Mouse (Mus musculus) bone marrow, adult 2 months (tissue): Measurements from ENCODE around the gene Hhatl.

ENCODE experiments used
- CTCF ChIP-seq: fragments of 200-500 bp; IDR thresholded peaks from 2 replicates; pipeline ENCODE4 v1.5.1; 2011; ENCODE audit warnings: low read length, control low read depth; ENCODE audit not compliant: control insufficient read depth, insufficient read depth
- POLR2A ChIP-seq: fragments of 200-500 bp; IDR thresholded peaks from 2 replicates; pipeline ENCODE4 v1.6.1; 2011; ENCODE audit warnings: low read depth, mild to moderate bottlenecking, control low read depth, low read length, borderline replicate concordance; ENCODE audit not compliant: control insufficient read depth

DNA sequence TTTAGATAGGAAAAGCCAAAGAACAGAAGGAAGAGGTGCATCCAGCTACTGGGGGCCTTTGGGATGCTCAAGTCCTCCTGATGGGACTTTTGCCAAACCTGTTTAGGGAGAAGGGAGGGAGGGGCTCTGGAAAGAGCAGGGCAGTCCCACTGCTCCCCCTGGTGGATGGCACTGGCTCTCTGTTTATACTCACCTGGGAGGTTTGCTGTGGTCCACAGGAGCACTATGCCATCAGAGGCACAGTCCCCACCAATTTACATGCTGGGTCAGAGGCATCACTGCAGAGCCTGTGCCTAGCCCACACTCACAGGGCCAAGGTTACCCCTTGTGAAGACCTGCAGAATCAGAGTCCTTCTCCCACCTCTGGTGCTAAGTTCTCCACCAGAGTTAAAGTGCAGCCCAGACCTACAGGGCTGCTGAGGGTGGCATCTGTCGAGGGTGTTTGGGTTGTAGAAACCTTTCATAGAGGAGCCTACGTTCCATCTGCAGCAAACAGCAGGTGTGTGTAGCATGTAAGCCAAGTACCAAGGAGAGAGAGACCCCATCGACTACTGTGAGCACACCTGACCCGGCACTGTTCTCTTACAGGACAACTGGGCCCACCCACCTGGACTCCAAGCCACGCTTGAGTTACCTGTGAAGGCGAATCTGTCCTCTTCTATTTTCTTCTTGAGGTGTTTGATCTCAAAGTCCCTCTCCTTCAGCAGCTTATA lies 38.1 kb upstream of the Hhatl start:
- TF ChIP-seq CTCF = peak; percentile 62
- TF ChIP-seq POLR2A = no peak
